Mouse (Mus musculus): ENCODE results near the gene Srprb.

Srprb gene

GRCm38 (mm10) chr9:103201561-103202260 lies at the start of gene Srprb:
Srprb (minus strand) TSS chr9:103202137.
- peak; percentile 85 for DNase-seq (ENCODE audit: low read depth)

- no peak for DNase-seq (ENCODE audit: low read depth)
These were observed 46.7 kb upstream of the Srprb start for GRCm38 (mm10) chr9:103248618-103249017.

GRCm38 (mm10) chr9:103246526-103247168 lies 44.7 kb upstream of the Srprb start:
- DNase-seq (ENCODE audit: low read depth), result peak; percentile 40

GRCm38 (mm10) chr9:103243640-103244039 lies 41.7 kb upstream of the Srprb start:
- no peak for DNase-seq (ENCODE audit: low read depth)

GRCm38 (mm10) chr9:103241206-103241605 lies 39.3 kb upstream of the Srprb start:
- DNase-seq (ENCODE audit: low read depth), result no peak

- DNase-seq (ENCODE audit: low read depth), result no peak
These were observed 37.5 kb upstream of the Srprb start for GRCm38 (mm10) chr9:103239471-103239870.

GRCm38 (mm10) chr9:103234565-103235165 lies 32.7 kb upstream of the Srprb start:
- no peak for DNase-seq (ENCODE audit: low read depth)

GRCm38 (mm10) chr9:103234059-103234458 lies 32.1 kb upstream of the Srprb start:
- no peak for DNase-seq (ENCODE audit: low read depth)

- no peak for DNase-seq (ENCODE audit: low read depth)
These were observed 31.1 kb upstream of the Srprb start for GRCm38 (mm10) chr9:103233006-103233395.

GRCm38 (mm10) chr9:103232232-103233005 lies 30.5 kb upstream of the Srprb start:
- DNase-seq (ENCODE audit: low read depth), result no peak

- no peak for DNase-seq (ENCODE audit: low read depth)
These were observed 28.4 kb upstream of the Srprb start, which contains the start of the genes Gm20425 and Trf for GRCm38 (mm10) chr9:103230151-103230951. Gm20425 (minus strand) TSS chr9:103230307. Trf (minus strand) TSS chr9:103230444.

GRCm38 (mm10) chr9:103229037-103229867 lies 27.3 kb upstream of the Srprb start:
- no peak for DNase-seq (ENCODE audit: low read depth)

- no peak for DNase-seq (ENCODE audit: low read depth)
These were observed 26.6 kb upstream of the Srprb start for GRCm38 (mm10) chr9:103228370-103229003.

- DNase-seq (ENCODE audit: low read depth), result no peak
These were observed 25.8 kb upstream of the Srprb start for GRCm38 (mm10) chr9:103227760-103228159.

- no peak for DNase-seq (ENCODE audit: low read depth)
These were observed 24.9 kb upstream of the Srprb start for GRCm38 (mm10) chr9:103226806-103227205.

- DNase-seq (ENCODE audit: low read depth), result peak; percentile 24
These were observed 23.5 kb upstream of the Srprb start for GRCm38 (mm10) chr9:103225464-103225863.

GRCm38 (mm10) chr9:103224721-103225120 lies 22.8 kb upstream of the Srprb start:
- no peak for DNase-seq (ENCODE audit: low read depth)

GRCm38 (mm10) chr9:103214281-103214680 lies 12.3 kb upstream of the Srprb start:
- no peak for DNase-seq (ENCODE audit: low read depth)

GRCm38 (mm10) chr9:103213631-103214030 lies 11.7 kb upstream of the Srprb start:
- DNase-seq (ENCODE audit: low read depth), result no peak

Measured in c-Kit-positive CD71-positive TER-119-negative erythroid progenitor cells, embryonic 14.5 days (primary cell).